Mouse (Mus musculus) hindbrain, embryonic 16.5 days (tissue): Measurements from ENCODE around the gene Cdh5. TPM values are rescaled to one million over a fixed set of nuclear protein-coding genes. Genes with fewer than 3 reads are reported as not detected.

Source experiments
- ATAC-seq: fragments of 200-750 bp; cut with Nextera tagmentation; 2 replicates; pipeline ENCODE4 v1.8.0; 2017; ENCODE audit warnings: moderate TSS enrichment, moderate library complexity
- H3K27ac ChIP-seq: fragments of 300-500 bp; sonication (generic); 2 replicates; pipeline ENCODE4 v1.5.1; 2014; ENCODE audit warnings: low read depth, mild to moderate bottlenecking, control low read depth, low read length, moderate library complexity
- H3K27me3 ChIP-seq: fragments of 300-500 bp; sonication (generic); replicated peaks from 2 replicates; pipeline ENCODE4 v1.6.1; 2014; ENCODE audit warnings: low read length; ENCODE audit not compliant: control insufficient read depth, insufficient read depth
- H3K36me3 ChIP-seq: fragments of 300-500 bp; sonication (generic); 2 replicates; pipeline ENCODE4 v1.6.1; 2014; ENCODE audit warnings: mild to moderate bottlenecking, low read length, moderate library complexity, mixed read lengths; ENCODE audit not compliant: control insufficient read depth, insufficient read depth
- H3K4me1 ChIP-seq: fragments of 300-500 bp; sonication (generic); 2 replicates; pipeline ENCODE4 v1.6.1; 2014; ENCODE audit warnings: low read depth, low read length; ENCODE audit not compliant: control insufficient read depth, insufficient read depth
- H3K4me2 ChIP-seq: fragments of 300-500 bp; sonication (generic); 2 replicates; pipeline ENCODE4 v1.6.1; 2014; ENCODE audit warnings: mild to moderate bottlenecking, low read length, control low read depth, moderate library complexity
- H3K4me3 ChIP-seq: fragments of 300-500 bp; sonication (generic); 2 replicates; pipeline ENCODE4 v1.5.1; 2014; ENCODE audit warnings: mild to moderate bottlenecking, low read length, control low read depth, moderate library complexity
- H3K9ac ChIP-seq: fragments of 300-500 bp; sonication (generic); 2 replicates; pipeline ENCODE4 v1.6.1; 2014; ENCODE audit warnings: low read depth, mild to moderate bottlenecking, control low read depth, low read length, moderate library complexity
- H3K9me3 ChIP-seq: fragments of 300-500 bp; sonication (generic); 2 replicates; pipeline ENCODE4 v1.6.1; 2014; ENCODE audit warnings: mild to moderate bottlenecking, low read length, moderate library complexity; ENCODE audit not compliant: control insufficient read depth
- WGBS: fragments of 180-500 bp; shearing (Covaris S2); extraction: QIAGEN DNeasy Blood & Tissue Kit; methylation state at CpG from one replicate; pipeline ENCODE4 v1.1.7; 2014; 5-methylcytosine and 5-hydroxymethylcytosine counted together
- polyA plus RNA-seq: library from polyadenylated mRNA; unstranded; fragments of >200 nt; fragmentation: Nextera tagmentation; extraction: Ambion mirVana; gene quantifications from 2 replicates; pipeline ENCODE4 v1.2.1, GENCODE M21; 2015

The Cdh5 gene
- polyA plus RNA-seq, 1 experiment from 2014 or later, result 11.2 TPM

DNA sequence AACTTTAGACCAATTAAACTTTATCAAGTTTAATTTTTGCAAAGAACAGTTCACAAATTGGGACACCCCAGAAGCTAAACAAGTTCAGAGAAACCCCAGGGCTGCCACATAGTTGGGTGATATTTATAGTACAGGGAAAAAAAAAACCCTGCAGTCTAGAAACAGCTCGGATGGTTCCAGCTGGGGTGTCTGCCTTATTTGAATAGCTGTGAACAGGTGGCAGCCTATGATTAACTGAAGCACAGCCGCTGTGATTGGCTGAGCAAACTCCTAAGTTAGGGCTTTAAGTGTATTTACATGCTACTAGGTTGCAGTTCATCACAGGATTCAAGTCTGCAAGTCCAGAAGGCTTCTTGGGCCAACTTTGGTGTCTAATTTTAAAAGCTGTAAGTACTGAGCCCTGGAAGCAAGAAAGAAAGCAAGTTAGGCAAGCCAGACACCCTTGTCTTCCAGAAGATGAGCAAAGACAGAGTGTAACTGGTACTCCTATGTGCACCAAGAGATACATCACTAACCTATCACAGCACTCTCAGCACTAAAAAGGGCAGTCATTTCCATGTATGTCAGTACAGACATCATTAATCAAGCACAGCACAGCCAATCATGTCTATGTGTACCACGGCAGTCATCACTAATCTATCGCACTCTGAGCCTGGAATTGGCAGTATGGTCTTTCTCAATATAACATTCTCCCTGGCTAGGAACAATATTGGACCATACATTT is 25.9 kb downstream of the Cdh5 start:
- Histone ChIP-seq H3K9ac (no peak overlapping the region), H3K27me3 (no peaks in the 10 kb centered on the region), H3K27ac (no peak overlapping the region), H3K36me3 (no peaks in the 10 kb centered on the region), H3K4me3 (no peak overlapping the region), H3K9me3 (no peaks in the 10 kb centered on the region), H3K4me2 (no peak overlapping the region), H3K4me1 (no peaks in the 10 kb centered on the region)
- WGBS, result 67% methylated on average over 4 of the region's 4 CpGs
- no peak for ATAC-seq

- Histone ChIP-seq H3K4me3 (no peak overlapping the region), H3K4me2 (no peak overlapping the region), H3K4me1 (no peaks in the 10 kb centered on the region), H3K27me3 (no peaks in the 10 kb centered on the region), H3K9me3 (no peaks in the 10 kb centered on the region), H3K9ac (no peak overlapping the region), H3K27ac (no peak overlapping the region), H3K36me3 (no peaks in the 10 kb centered on the region)
- 98% methylated on average over 9 of the region's 9 CpGs for WGBS
- ATAC-seq, result no peak
Measured at GRCm38 (mm10) chr8:104130916-104131315, 29.5 kb downstream of the Cdh5 start.

DNA sequence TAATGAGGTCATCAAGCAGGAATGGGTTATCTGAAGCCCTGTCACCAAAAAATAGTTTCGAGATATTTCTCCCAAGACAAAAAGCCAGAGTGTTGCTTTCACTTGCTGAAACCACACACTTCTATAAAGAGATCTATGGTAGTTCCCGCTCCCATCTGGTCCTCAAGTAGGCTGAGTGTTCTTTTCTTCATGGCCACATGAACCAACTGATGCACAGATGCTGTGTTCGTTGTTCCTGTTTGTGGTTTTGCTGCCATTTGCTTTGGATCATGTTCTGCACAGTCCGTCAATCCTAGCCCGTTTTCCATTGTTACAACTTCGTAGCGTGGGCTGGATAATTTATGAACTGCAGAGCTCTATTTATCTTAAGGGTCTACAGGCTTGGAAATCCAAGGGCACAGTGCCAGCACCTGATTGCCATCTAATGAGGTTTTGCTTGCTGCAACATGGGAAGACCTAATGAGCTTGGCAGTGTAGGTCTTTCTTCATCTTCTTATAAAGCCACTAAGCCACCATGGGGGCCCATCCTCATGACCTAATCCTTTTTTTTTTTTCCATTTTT is 30.1 kb downstream of the Cdh5 start:
- ATAC-seq, result no peak
- 81% methylated on average over 7 of the region's 7 CpGs for WGBS
- H3K27ac ChIP-seq, result no peak overlapping the region

DNA sequence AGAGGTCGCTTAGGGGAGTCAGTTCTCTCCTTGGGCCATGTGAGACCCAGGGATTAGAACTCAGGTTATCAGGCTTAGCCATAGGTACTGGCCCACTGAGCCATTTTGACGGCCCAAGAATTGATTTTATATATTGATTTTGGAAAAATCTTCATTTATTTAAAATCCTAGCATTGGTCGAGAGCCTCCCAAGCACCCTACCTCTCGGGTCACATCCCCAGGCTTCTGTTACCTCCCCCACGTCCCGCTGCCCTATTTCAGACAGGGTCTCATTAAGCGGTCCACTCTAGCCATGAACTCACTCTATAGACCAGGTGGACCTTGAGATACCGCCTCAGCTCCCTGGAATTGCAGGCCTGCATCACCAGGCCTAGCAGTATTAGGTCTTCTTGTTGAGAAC is 33.1 kb downstream of the Cdh5 start:
- H3K9ac ChIP-seq, result no peak overlapping the region
- no peak overlapping the region for H3K4me3 ChIP-seq
- 94% methylated on average over 8 of the region's 8 CpGs for WGBS
- no peak overlapping the region for H3K4me2 ChIP-seq
- no peaks in the 10 kb centered on the region for H3K27me3 ChIP-seq
- H3K27ac ChIP-seq, result no peak overlapping the region
- no peaks in the 10 kb centered on the region for H3K4me1 ChIP-seq
- no peaks in the 10 kb centered on the region for H3K36me3 ChIP-seq
- H3K9me3 ChIP-seq, result no peaks in the 10 kb centered on the region
- no peak for ATAC-seq

More for the DNA sequence above, 30.1 kb downstream of the Cdh5 start:
- H3K36me3 ChIP-seq, result no peaks in the 10 kb centered on the region
- H3K4me1 ChIP-seq, result no peaks in the 10 kb centered on the region
- no peak overlapping the region for H3K9ac ChIP-seq
- no peak overlapping the region for H3K4me3 ChIP-seq
- H3K27me3 ChIP-seq, result no peaks in the 10 kb centered on the region
- no peak overlapping the region for H3K4me2 ChIP-seq
- H3K9me3 ChIP-seq, result no peaks in the 10 kb centered on the region

- ATAC-seq, result no peak
- H3K4me3 ChIP-seq, result no peak overlapping the region
- H3K4me2 ChIP-seq, result no peak overlapping the region
- no peaks in the 10 kb centered on the region for H3K27me3 ChIP-seq
- no peaks in the 10 kb centered on the region for H3K4me1 ChIP-seq
- no peak overlapping the region for H3K9ac ChIP-seq
- no peak overlapping the region for H3K27ac ChIP-seq
- H3K9me3 ChIP-seq, result no peaks in the 10 kb centered on the region
- WGBS, result 93% methylated on average over 3 of the region's 3 CpGs
- no peaks in the 10 kb centered on the region for H3K36me3 ChIP-seq
Measured at GRCm38 (mm10) chr8:104136277-104136676, 34.9 kb downstream of the Cdh5 start.

DNA sequence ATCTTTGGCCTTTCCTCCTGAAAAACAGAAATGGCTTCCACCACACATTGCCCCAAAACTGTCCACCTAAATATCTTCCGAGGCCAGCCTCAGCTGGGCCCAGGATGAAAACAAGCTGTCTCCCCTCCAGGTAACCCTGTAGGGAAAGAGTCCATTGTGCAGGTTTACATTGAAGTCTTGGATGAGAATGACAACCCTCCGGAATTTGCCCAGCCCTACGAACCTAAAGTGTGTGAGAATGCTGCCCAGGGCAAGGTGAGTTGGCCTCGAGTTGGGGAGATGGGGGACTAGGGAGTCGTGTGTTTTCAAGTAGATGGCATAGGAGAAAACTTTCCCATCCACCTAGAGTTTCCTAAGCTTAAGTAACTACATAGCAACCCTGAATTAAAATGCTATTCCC is 36.2 kb downstream of the Cdh5 start:
- no peak overlapping the region for H3K27ac ChIP-seq
- no peaks in the 10 kb centered on the region for H3K27me3 ChIP-seq
- no peak overlapping the region for H3K4me3 ChIP-seq
- no peaks in the 10 kb centered on the region for H3K36me3 ChIP-seq
- no peak overlapping the region for H3K4me2 ChIP-seq
- no peaks in the 10 kb centered on the region for H3K4me1 ChIP-seq
- no peak overlapping the region for H3K9ac ChIP-seq
- no peaks in the 10 kb centered on the region for H3K9me3 ChIP-seq
- 91% methylated on average over 5 of the region's 5 CpGs for WGBS
- no peak for ATAC-seq

DNA sequence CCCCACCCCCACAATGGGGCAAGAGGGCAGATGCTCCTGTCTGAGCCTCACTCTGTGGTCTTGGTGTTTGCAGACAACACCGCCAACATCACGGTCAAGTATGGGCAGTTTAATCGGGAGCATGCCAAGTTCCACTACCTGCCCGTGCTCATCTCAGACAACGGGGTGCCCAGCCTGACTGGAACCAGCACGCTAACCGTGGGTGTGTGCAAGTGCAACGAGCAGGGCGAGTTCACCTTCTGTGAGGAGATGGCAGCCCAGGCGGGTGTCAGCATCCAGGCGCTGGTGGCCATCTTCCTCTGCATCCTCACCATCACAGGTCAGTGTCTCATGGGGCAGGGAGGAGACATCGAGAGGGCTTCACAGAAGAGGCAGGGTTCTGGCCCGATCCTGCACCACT is 39.2 kb downstream of the Cdh5 start:
- no peak overlapping the region for H3K4me3 ChIP-seq
- 91% methylated on average over 13 of the region's 13 CpGs for WGBS

DNA sequence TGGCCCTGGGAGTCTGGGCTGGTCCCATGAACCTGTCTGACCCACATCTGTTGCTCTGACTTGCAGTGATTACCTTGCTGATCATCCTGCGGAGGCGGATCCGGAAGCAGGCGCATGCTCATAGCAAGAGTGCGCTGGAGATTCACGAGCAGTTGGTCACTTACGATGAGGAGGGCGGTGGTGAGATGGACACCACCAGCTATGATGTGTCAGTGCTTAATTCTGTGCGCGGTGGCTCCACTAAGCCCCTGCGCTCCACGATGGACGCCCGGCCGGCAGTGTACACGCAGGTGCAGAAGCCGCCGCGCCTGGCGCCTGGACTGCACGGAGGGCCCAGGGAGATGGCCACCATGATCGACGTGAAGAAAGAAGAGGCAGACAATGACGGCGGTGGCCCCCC is 41.0 kb downstream of the Cdh5 start:
- Histone ChIP-seq H3K4me3 (no peak overlapping the region), H3K4me2 (no peak overlapping the region), H3K9ac (no peak overlapping the region), H3K27me3 (no peaks in the 10 kb centered on the region), H3K36me3 (no peaks in the 10 kb centered on the region), H3K4me1 (no peaks in the 10 kb centered on the region), H3K27ac (no peak overlapping the region), H3K9me3 (no peaks in the 10 kb centered on the region)
- no peak for ATAC-seq
- WGBS, result 94% methylated on average over 25 of the region's 25 CpGs

More for the DNA sequence above, 39.2 kb downstream of the Cdh5 start:
- no peaks in the 10 kb centered on the region for H3K36me3 ChIP-seq
- H3K9ac ChIP-seq, result no peak overlapping the region
- ATAC-seq, result no peak
- H3K27ac ChIP-seq, result no peak overlapping the region
- no peaks in the 10 kb centered on the region for H3K27me3 ChIP-seq
- no peak overlapping the region for H3K4me2 ChIP-seq
- H3K9me3 ChIP-seq, result no peaks in the 10 kb centered on the region
- no peaks in the 10 kb centered on the region for H3K4me1 ChIP-seq

DNA sequence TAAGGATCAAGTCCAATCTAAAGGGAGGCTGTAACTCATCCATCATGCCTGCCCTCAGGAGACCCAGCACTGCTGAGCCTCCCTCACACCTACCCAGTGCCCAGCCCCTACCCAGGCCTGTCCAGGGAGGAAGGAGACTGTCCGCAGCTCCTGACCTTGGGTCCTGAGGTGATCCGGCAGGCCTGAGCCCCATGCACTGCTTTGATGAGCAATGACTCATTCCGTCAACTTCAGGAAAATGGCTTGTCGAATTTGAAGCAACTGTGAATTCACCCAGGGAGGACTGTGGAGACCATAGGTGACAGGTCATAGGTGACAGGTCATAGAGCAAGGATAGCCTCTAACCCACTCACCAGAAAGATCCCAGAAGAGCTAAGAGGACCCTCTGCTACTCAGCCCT is 42.0 kb downstream of the Cdh5 start:
- Histone ChIP-seq H3K9me3 (no peaks in the 10 kb centered on the region), H3K36me3 (no peaks in the 10 kb centered on the region)
- no peak for ATAC-seq

More for the DNA sequence above, 42.0 kb downstream of the Cdh5 start:
- WGBS, result 81% methylated on average over 4 of the region's 4 CpGs
- H3K4me3 ChIP-seq, result no peak overlapping the region
- H3K27me3 ChIP-seq, result no peaks in the 10 kb centered on the region
- no peak overlapping the region for H3K4me2 ChIP-seq
- H3K9ac ChIP-seq, result no peak overlapping the region
- no peak overlapping the region for H3K27ac ChIP-seq
- H3K4me1 ChIP-seq, result no peaks in the 10 kb centered on the region
